ENCODE assay signal across 13 mouse cellular contexts in genomic region chr7:143614404-143615135, GRCm38 (mm10). TPM values are rescaled to one million over a fixed set of nuclear protein-coding genes. Genes with fewer than 3 reads are reported as not detected.
DNase-seq lines count a peak whose midpoint lies in the region; ATAC-seq and TF ChIP-seq lines count a peak whose summit lies in the region.
"Had no signal": no experiment of that assay in that cellular context is flagged by ENCODE, and none has a peak within 500 bp of the region (broad histone marks: within the 10 kb centered on the region; RNA-seq: fewer than 3 reads in every experiment).

No protein-coding gene starts in this region.

- H3K36me3 ChIP-seq in liver, postnatal 0 days (replicated peaks; ENCODE audit: insufficient read depth, low read length) = no peaks in the 10 kb centered on the region
- H3K36me3 ChIP-seq in limb, embryonic 15.5 days = no peaks in the 10 kb centered on the region
- H3K36me3 ChIP-seq in stomach, postnatal 0 days (ENCODE audit: control insufficient read depth, insufficient read depth, low read length) = no peaks in the 10 kb centered on the region
- H3K36me3 ChIP-seq in forebrain, embryonic 15.5 days = no peaks in the 10 kb centered on the region
- H3K36me3 ChIP-seq: G1E; liver, embryonic 13.5 days had no signal

- H3K4me3 ChIP-seq in liver, postnatal 0 days (ENCODE audit: low read depth, low read length) = no peak overlapping the region
- no peak overlapping the region for H3K4me3 ChIP-seq in limb, embryonic 15.5 days
- no peak overlapping the region for H3K4me3 ChIP-seq in stomach, postnatal 0 days (ENCODE audit: low read depth, low read length)
- no peak overlapping the region for H3K4me3 ChIP-seq in forebrain, embryonic 15.5 days
- H3K4me3 ChIP-seq: liver, embryonic 13.5 days had no signal

- 0 out of 2 replicates have a peak, but pooled peaks have one; percentile 23 for ATAC-seq in liver, postnatal 0 days
- ATAC-seq in limb, embryonic 15.5 days (ENCODE audit: insufficient number of reproducible peaks, low FRiP score, low TSS enrichment, low read depth) = no peak
- peak; percentile 92 for ATAC-seq in stomach, postnatal 0 days (ENCODE audit: low FRiP score, low TSS enrichment)
- no peak for ATAC-seq in forebrain, embryonic 15.5 days (replicated peaks)

- no peaks in the 10 kb centered on the region for H3K27me3 ChIP-seq in liver, postnatal 0 days (ENCODE audit: insufficient read depth, low read length)
- H3K27me3 ChIP-seq in limb, embryonic 15.5 days = no peaks in the 10 kb centered on the region
- H3K27me3 ChIP-seq in stomach, postnatal 0 days (ENCODE audit: control insufficient read depth, insufficient read depth, low read length) = no peaks in the 10 kb centered on the region
- H3K27me3 ChIP-seq in forebrain, embryonic 15.5 days = no peaks in the 10 kb centered on the region
- H3K27me3 ChIP-seq: liver, embryonic 13.5 days had no signal

- DNase-seq in liver, postnatal 0 days = no peak
- DNase-seq in liver = no peak
- peak; percentile 32 to 35 for DNase-seq in heart, postnatal 10 days
- DNase-seq in stomach, postnatal 0 days (ENCODE audit: low spot score) = peak; percentile 59
- no peak for DNase-seq in thymus, postnatal 10 days (ENCODE audit: low spot score in 2 of 2)
- no peak for DNase-seq in ovary, postnatal 36 days (ENCODE audit: low spot score)
- DNase-seq: adrenal gland, adult 8-10 months; liver, embryonic 13.5 days; right cerebral cortex, adult 18-20 months; thymus, postnatal 4 days had no signal

- H3K9ac ChIP-seq in liver, postnatal 0 days (replicated peaks) = no peak overlapping the region
- no peak overlapping the region for H3K9ac ChIP-seq in limb, embryonic 15.5 days
- H3K9ac ChIP-seq in stomach, postnatal 0 days (ENCODE audit: low read length) = no peak overlapping the region
- no peak overlapping the region for H3K9ac ChIP-seq in forebrain, embryonic 15.5 days (replicated peaks)
- H3K9ac ChIP-seq: liver, embryonic 13.5 days had no signal

- intact Hi-C loops in heart, postnatal 10 days (cut with DNase I) = no loop called here

- H3K9me3 ChIP-seq in liver, postnatal 0 days (ENCODE audit: low read length) = no peaks in the 10 kb centered on the region
- H3K9me3 ChIP-seq in limb, embryonic 15.5 days = no peaks in the 10 kb centered on the region
- no peaks in the 10 kb centered on the region for H3K9me3 ChIP-seq in stomach, postnatal 0 days (ENCODE audit: control insufficient read depth, low read length)
- H3K9me3 ChIP-seq in forebrain, embryonic 15.5 days = no peaks in the 10 kb centered on the region
- H3K9me3 ChIP-seq: G1E; liver, embryonic 13.5 days had no signal

- peak overlapping the region; percentile 46; the same call in 1 of the 2 replicates for H3K27ac ChIP-seq in liver, postnatal 0 days (ENCODE audit: low read depth)
- H3K27ac ChIP-seq in limb, embryonic 15.5 days = peak overlapping the region; percentile 44
- H3K27ac ChIP-seq in stomach, postnatal 0 days (replicated peaks) = peak overlapping the region; percentile 49
- no peak overlapping the region for H3K27ac ChIP-seq in forebrain, embryonic 15.5 days (replicated peaks)
- H3K27ac ChIP-seq: liver, embryonic 13.5 days had no signal

- no peak overlapping the region for H3K4me2 ChIP-seq in liver, postnatal 0 days (ENCODE audit: low read depth, low read length)
- no peak overlapping the region for H3K4me2 ChIP-seq in limb, embryonic 15.5 days
- no peak overlapping the region for H3K4me2 ChIP-seq in stomach, postnatal 0 days (replicated peaks; ENCODE audit: low read depth)
- H3K4me2 ChIP-seq in forebrain, embryonic 15.5 days (replicated peaks) = no peak overlapping the region
- H3K4me2 ChIP-seq: liver, embryonic 13.5 days had no signal

- TF ChIP-seq CTCF in liver, postnatal 0 days (IDR thresholded peaks at IDR 0.05; ENCODE audit: low read depth) = no peak
- TF ChIP-seq CTCF in stomach, postnatal 0 days (IDR thresholded peaks at IDR 0.05; ENCODE audit: low read depth) = no peak

- TF ChIP-seq EP300 in liver, postnatal 0 days (IDR thresholded peaks at IDR 0.05; ENCODE audit: low read depth) = no peak
- no peak for TF ChIP-seq EP300 in stomach, postnatal 0 days (optimal IDR thresholded peaks at IDR 0.05)

- H3K4me1 ChIP-seq in liver, postnatal 0 days (ENCODE audit: insufficient read depth) = no peaks in the 10 kb centered on the region
- H3K4me1 ChIP-seq in limb, embryonic 15.5 days = no peaks in the 10 kb centered on the region
- H3K4me1 ChIP-seq in stomach, postnatal 0 days (replicated peaks; ENCODE audit: control insufficient read depth, insufficient read depth) = no peaks in the 10 kb centered on the region
- H3K4me1 ChIP-seq in forebrain, embryonic 15.5 days = no peaks in the 10 kb centered on the region
- H3K4me1 ChIP-seq: liver, embryonic 13.5 days had no signal

- WGBS in liver, postnatal 0 days (ENCODE audit: insufficient replicate concordance) = 36% methylated on average over 9 of the region's 9 CpGs
- 59% methylated on average over 9 of the region's 9 CpGs for WGBS in limb, embryonic 15.5 days
- whole genome bisulfite sequencing in stomach, postnatal 0 days = 31% methylated on average over 9 of the region's 9 CpGs
- 66% methylated on average over 9 of the region's 9 CpGs for WGBS in forebrain, embryonic 15.5 days

RNA-seq across cellular contexts. Expression of gene Tnfrsf26, which starts 14.0 kb away (rescaled TPM):
- 1.8 and 2.0 TPM in 2 replicates for polyA plus RNA-seq in liver, postnatal 0 days (2015; fragmentation: Nextera tagmentation; extraction: Ambion mirVana)
- total RNA-seq in heart, postnatal 10 days (2021) = 1 to 10 TPM; 1.0 to 1.1 TPM
- 1.1 TPM in 2 replicates for polyA plus RNA-seq in limb, embryonic 15.5 days (2015; fragmentation: Nextera tagmentation; extraction: Ambion mirVana)
- 0.13 and 0.17 TPM in 2 replicates for polyA plus RNA-seq in stomach, postnatal 0 days (2015; fragmentation: Nextera tagmentation; extraction: Ambion mirVana)
- polyA plus RNA-seq in forebrain, embryonic 15.5 days (2015; fragmentation: Nextera tagmentation; extraction: Ambion mirVana) = 0.10 and 0.19 TPM in 2 replicates
- polyA plus RNA-seq: G1E had no signal

RNA-seq across cellular contexts. Expression of gene Cars, which starts 14.7 kb away (rescaled TPM):
- 18.1 and 22.7 TPM in 2 replicates for polyA plus RNA-seq in liver, postnatal 0 days (2015; fragmentation: Nextera tagmentation; extraction: Ambion mirVana)
- total RNA-seq in heart, postnatal 10 days (2021) = 10 to 100 TPM; 20.3 to 26.8 TPM
- 61.9 and 69.5 TPM in 2 replicates for polyA plus RNA-seq in limb, embryonic 15.5 days (2015; fragmentation: Nextera tagmentation; extraction: Ambion mirVana)
- polyA plus RNA-seq in stomach, postnatal 0 days (2015; fragmentation: Nextera tagmentation; extraction: Ambion mirVana) = 45.5 and 53.7 TPM in 2 replicates
- polyA plus RNA-seq in forebrain, embryonic 15.5 days (2015; fragmentation: Nextera tagmentation; extraction: Ambion mirVana) = 70.1 and 73.0 TPM in 2 replicates

RNA-seq across cellular contexts. Expression of gene Tnfrsf22, which starts 34.9 kb away (rescaled TPM):
- polyA plus RNA-seq in liver, postnatal 0 days (2015; fragmentation: Nextera tagmentation; extraction: Ambion mirVana) = 0.95 and 1.3 TPM in 2 replicates
- 1 to 10 TPM; 2.5 to 3.2 TPM for total RNA-seq in heart, postnatal 10 days (2021)
- polyA plus RNA-seq in limb, embryonic 15.5 days (2015; fragmentation: Nextera tagmentation; extraction: Ambion mirVana) = 8.8 and 9.2 TPM in 2 replicates
- 3.9 and 4.7 TPM in 2 replicates for polyA plus RNA-seq in stomach, postnatal 0 days (2015; fragmentation: Nextera tagmentation; extraction: Ambion mirVana)
- 4.0 and 5.3 TPM in 2 replicates for polyA plus RNA-seq in forebrain, embryonic 15.5 days (2015; fragmentation: Nextera tagmentation; extraction: Ambion mirVana)
- polyA plus RNA-seq: G1E had no signal

Comparison
In these comparisons a context has a peak if more than half of its experiments do, and no peak if none do; other contexts are left out.
1. ATAC-seq: peak in liver, postnatal 0 days (single experiment) and stomach, postnatal 0 days (single experiment); none in limb, embryonic 15.5 days (single experiment) and forebrain, embryonic 15.5 days (single experiment).
2. DNase-seq: peak in heart, postnatal 10 days (2 of 2) and stomach, postnatal 0 days (single experiment); none in liver, postnatal 0 days (single experiment), liver (single experiment), thymus, postnatal 10 days (0 of 2) and ovary, postnatal 36 days (single experiment).